Mouse (Mus musculus): Measurements from ENCODE around the gene Ccdc191. TPM values are rescaled to one million over a fixed set of nuclear protein-coding genes. Genes with fewer than 3 reads are reported as not detected.
A peak's percentile ranks its signal among the peaks of the same experiment; 100 is the strongest.

Gene Ccdc191
- 1 to 10 TPM; 4.5 to 7.2 TPM for total RNA-seq (2021)
- long read RNA-seq, experiment 1, partial matches to known transcripts: 5 of 7 reads
- long read RNA-seq, experiment 1, other reads (novel, unspliced or antisense): 2 of 7 reads
- long read RNA-seq, experiment 2, partial matches to known transcripts: 0 of 2 reads
- long read RNA-seq, experiment 2, other reads (novel, unspliced or antisense): 0 of 2 reads

- DNase-seq: peak; percentile 99
Observed at GRCm38 (mm10) chr16:43889208-43890004, at the start of gene Ccdc191. Gene Ccdc191, plus strand, starts transcription at chr16:43889800.

GRCm38 (mm10) chr16:43841236-43841635 is 48.4 kb upstream of the Ccdc191 start:
- no peak for DNase-seq

- DNase-seq: no peak
Observed at GRCm38 (mm10) chr16:43849839-43850238, 39.8 kb upstream of the Ccdc191 start.

- no peak for DNase-seq
Observed at GRCm38 (mm10) chr16:43858941-43859476, 30.6 kb upstream of the Ccdc191 start.

- DNase-seq: no peak
Observed at GRCm38 (mm10) chr16:43860624-43861023, 29.0 kb upstream of the Ccdc191 start.

GRCm38 (mm10) chr16:43869805-43870204 is 19.8 kb upstream of the Ccdc191 start:
- DNase-seq: no peak

- DNase-seq: peak; percentile 65
Observed at GRCm38 (mm10) chr16:43871419-43871818, 18.2 kb upstream of the Ccdc191 start.

- no peak for DNase-seq
Observed at GRCm38 (mm10) chr16:43879769-43880168, 9.8 kb upstream of the Ccdc191 start.

- DNase-seq: no peak
Observed at GRCm38 (mm10) chr16:43881636-43882035, 8.0 kb upstream of the Ccdc191 start.

GRCm38 (mm10) chr16:43882329-43882728 is 7.3 kb upstream of the Ccdc191 start:
- no peak for DNase-seq

- DNase-seq: no peak
Observed at GRCm38 (mm10) chr16:43890005-43890336, 371 bp downstream of the Ccdc191 start.

GRCm38 (mm10) chr16:43890747-43891336 is 1.2 kb downstream of the Ccdc191 start:
- DNase-seq: no peak

- no peak for DNase-seq
Observed at GRCm38 (mm10) chr16:43894501-43894900, 4.9 kb downstream of the Ccdc191 start.

GRCm38 (mm10) chr16:43900138-43900537 is 10.5 kb downstream of the Ccdc191 start:
- no peak for DNase-seq

- DNase-seq: no peak
Observed at GRCm38 (mm10) chr16:43900571-43900970, 11.0 kb downstream of the Ccdc191 start.

- DNase-seq: no peak
Observed at GRCm38 (mm10) chr16:43908881-43909280, 19.3 kb downstream of the Ccdc191 start.

GRCm38 (mm10) chr16:43918867-43919266 is 29.3 kb downstream of the Ccdc191 start:
- DNase-seq: no peak

GRCm38 (mm10) chr16:43922024-43922423 is 32.4 kb downstream of the Ccdc191 start:
- no peak for DNase-seq

GRCm38 (mm10) chr16:43922630-43923029 is 33.0 kb downstream of the Ccdc191 start:
- DNase-seq: no peak

- DNase-seq: no peak
Observed at GRCm38 (mm10) chr16:43925001-43925558, 35.5 kb downstream of the Ccdc191 start.

GRCm38 (mm10) chr16:43925846-43926245 is 36.2 kb downstream of the Ccdc191 start:
- no peak for DNase-seq

GRCm38 (mm10) chr16:43926341-43926859 is 36.8 kb downstream of the Ccdc191 start, which contains the start of gene Qtrt2:
Gene Qtrt2, minus strand, starts transcription at chr16:43926809.
- no peak for DNase-seq

GRCm38 (mm10) chr16:43930577-43930976 is 41.0 kb downstream of the Ccdc191 start:
- DNase-seq: no peak
